Comparison of ENCODE assay signal across 28 mouse cellular contexts in the genomic region with DNA sequence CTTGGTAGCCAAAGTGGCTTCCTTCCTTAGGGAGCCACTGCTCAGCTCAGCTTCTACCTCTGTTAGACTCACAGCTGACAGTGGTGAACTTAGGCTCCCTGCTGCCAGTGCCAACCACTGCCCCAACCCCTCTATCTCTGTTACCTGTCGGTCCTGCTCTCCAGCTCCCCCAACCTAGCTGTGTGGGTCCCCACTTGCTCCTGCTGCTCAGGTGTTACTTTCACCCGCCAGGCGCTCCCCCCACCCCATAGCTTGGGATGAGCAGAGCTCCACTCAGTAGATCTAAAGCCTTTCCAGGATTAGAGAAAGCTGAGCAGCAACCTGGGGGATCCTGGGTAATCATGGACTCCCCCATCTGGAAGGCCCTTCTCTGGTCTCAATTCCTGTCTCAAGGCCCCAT.
"Had no signal": no experiment of that assay in that cellular context is flagged by ENCODE, and none has a peak within 500 bp of the region (broad histone marks: within the 10 kb centered on the region; RNA-seq: fewer than 3 reads in every experiment).

No protein-coding gene starts in this region.

- H3K27ac ChIP-seq: embryonic facial prominence, embryonic 10.5 days; embryonic facial prominence, embryonic 12.5 days; embryonic facial prominence, embryonic 13.5 days; embryonic facial prominence, embryonic 15.5 days; forebrain, embryonic 10.5 days; forebrain, embryonic 12.5 days; forebrain, embryonic 13.5 days; forebrain, embryonic 15.5 days; gastrocnemius, adult 2 months; heart, adult 2 months had no signal

- DNase-seq: cerebellum, adult 2 months; cerebellum, adult 8-10 months; cerebellum, adult 9-10 months; cerebellum, adult 9-11 months; cerebellum, postnatal 10 days; cerebellum, postnatal 14 days; cerebellum, postnatal 25 days; cerebellum, postnatal 36 days; embryo, embryonic 11 days; forebrain, postnatal 0 days; gastrocnemius, adult 2 months; gastrocnemius, postnatal 10 days; gastrocnemius, postnatal 14 days; gastrocnemius, postnatal 25 days; gastrocnemius, postnatal 36 days; heart, adult 18-20 months; heart, adult 2 months had no signal

- H3K9ac ChIP-seq: embryonic facial prominence, embryonic 12.5 days; embryonic facial prominence, embryonic 13.5 days; embryonic facial prominence, embryonic 15.5 days; forebrain, embryonic 12.5 days; forebrain, embryonic 13.5 days; forebrain, embryonic 15.5 days; forebrain, postnatal 0 days had no signal

- H3K27me3 ChIP-seq: embryonic facial prominence, embryonic 12.5 days; embryonic facial prominence, embryonic 13.5 days; embryonic facial prominence, embryonic 15.5 days; forebrain, embryonic 12.5 days; forebrain, embryonic 13.5 days; forebrain, embryonic 15.5 days had no signal

- H3K4me3 ChIP-seq: embryonic facial prominence, embryonic 10.5 days; embryonic facial prominence, embryonic 12.5 days; embryonic facial prominence, embryonic 13.5 days; embryonic facial prominence, embryonic 15.5 days; erythroblast, embryonic 14.5 days; forebrain, embryonic 10.5 days; forebrain, embryonic 12.5 days; forebrain, embryonic 13.5 days; forebrain, embryonic 15.5 days; gastrocnemius, adult 2 months; heart, adult 2 months had no signal

- ATAC-seq: forebrain, embryonic 13.5 days; forebrain, embryonic 14.5 days; forebrain, embryonic 15.5 days; forebrain, embryonic 16.5 days; forebrain, postnatal 0 days had no signal

- H3K4me2 ChIP-seq: embryonic facial prominence, embryonic 12.5 days; embryonic facial prominence, embryonic 13.5 days; embryonic facial prominence, embryonic 15.5 days; forebrain, embryonic 12.5 days; forebrain, embryonic 13.5 days; forebrain, embryonic 15.5 days had no signal

- H3K9me3 ChIP-seq: embryonic facial prominence, embryonic 10.5 days; embryonic facial prominence, embryonic 12.5 days; embryonic facial prominence, embryonic 13.5 days; embryonic facial prominence, embryonic 15.5 days; forebrain, embryonic 10.5 days; forebrain, embryonic 12.5 days; forebrain, embryonic 13.5 days; forebrain, embryonic 15.5 days had no signal

- H3K36me3 ChIP-seq: embryonic facial prominence, embryonic 10.5 days; embryonic facial prominence, embryonic 12.5 days; embryonic facial prominence, embryonic 13.5 days; embryonic facial prominence, embryonic 15.5 days; forebrain, embryonic 10.5 days; forebrain, embryonic 12.5 days; forebrain, embryonic 15.5 days had no signal

- H3K4me1 ChIP-seq: embryonic facial prominence, embryonic 10.5 days; embryonic facial prominence, embryonic 12.5 days; embryonic facial prominence, embryonic 13.5 days; embryonic facial prominence, embryonic 15.5 days; forebrain, embryonic 10.5 days; forebrain, embryonic 12.5 days; forebrain, embryonic 13.5 days; forebrain, embryonic 15.5 days had no signal
